Mouse (Mus musculus) forebrain, embryonic 14.5 days (tissue): ENCODE measurements around the gene Grin3b. TPM values are rescaled to one million over a fixed set of nuclear protein-coding genes. Genes with fewer than 3 reads are reported as not detected.

Source experiments
- ATAC-seq: fragments of 200-750 bp; cut with Nextera tagmentation; 2 replicates; pipeline ENCODE4 v1.8.0; 2017; ENCODE audit warnings: mild to moderate bottlenecking, moderate library complexity
- DNase-seq: peaks from one replicate; pipeline ENCODE4 v3.0.0-alpha.2; 2015; ENCODE audit warnings: low spot score
- H3K27ac ChIP-seq: fragments of 300-500 bp; sonication (generic); 2 replicates; pipeline ENCODE4 v1.5.1; 2014; ENCODE audit warnings: low read depth, mild to moderate bottlenecking, control low read depth, low read length, moderate library complexity
- H3K27me3 ChIP-seq: fragments of 300-500 bp; sonication (generic); replicated peaks from 2 replicates; pipeline ENCODE4 v1.6.1; 2014; ENCODE audit warnings: low read length, control low read depth, mixed read lengths; ENCODE audit not compliant: control insufficient read depth, insufficient read depth
- H3K36me3 ChIP-seq: fragments of 300-500 bp; sonication (generic); 2 replicates; pipeline ENCODE4 v1.6.1; 2014; ENCODE audit warnings: low read length, control low read depth; ENCODE audit not compliant: control insufficient read depth, insufficient read depth
- H3K4me1 ChIP-seq: fragments of 300-500 bp; sonication (generic); 2 replicates; pipeline ENCODE4 v1.6.1; 2014; ENCODE audit warnings: antibody characterized with exemption, low read length, control low read depth; ENCODE audit not compliant: control insufficient read depth, insufficient read depth
- H3K4me2 ChIP-seq: fragments of 300-500 bp; sonication (generic); 2 replicates; pipeline ENCODE4 v1.6.1; 2014; ENCODE audit warnings: mild to moderate bottlenecking, control low read depth, low read length
- H3K4me3 ChIP-seq: fragments of 300-500 bp; sonication (generic); 2 replicates; pipeline ENCODE4 v1.5.1; 2014; ENCODE audit warnings: low read depth, low read length, control low read depth
- H3K9ac ChIP-seq: fragments of 300-500 bp; sonication (generic); 2 replicates; pipeline ENCODE4 v1.6.1; 2014; ENCODE audit warnings: mild to moderate bottlenecking, low read length, control low read depth, moderate library complexity
- H3K9me3 ChIP-seq: fragments of 300-500 bp; sonication (generic); replicated peaks from 2 replicates; pipeline ENCODE4 v1.6.1; 2016; ENCODE audit warnings: low read length, control low read depth, mixed read lengths; ENCODE audit not compliant: control insufficient read depth
- WGBS: fragments of 180-500 bp; shearing (Covaris S2); extraction: QIAGEN DNeasy Blood & Tissue Kit; methylation state at CpG from one replicate; pipeline ENCODE4 v1.1.7; 2014; 5-methylcytosine and 5-hydroxymethylcytosine counted together
- polyA plus RNA-seq: library from polyadenylated mRNA; unstranded; fragments of >200 nt; fragmentation: Nextera tagmentation; extraction: Ambion mirVana; gene quantifications from 2 replicates; pipeline ENCODE4 v1.2.1, GENCODE M21; 2014

Grin3b gene
- polyA plus RNA-seq, 1 experiment from 2014 or later, result 0.23 TPM

DNA sequence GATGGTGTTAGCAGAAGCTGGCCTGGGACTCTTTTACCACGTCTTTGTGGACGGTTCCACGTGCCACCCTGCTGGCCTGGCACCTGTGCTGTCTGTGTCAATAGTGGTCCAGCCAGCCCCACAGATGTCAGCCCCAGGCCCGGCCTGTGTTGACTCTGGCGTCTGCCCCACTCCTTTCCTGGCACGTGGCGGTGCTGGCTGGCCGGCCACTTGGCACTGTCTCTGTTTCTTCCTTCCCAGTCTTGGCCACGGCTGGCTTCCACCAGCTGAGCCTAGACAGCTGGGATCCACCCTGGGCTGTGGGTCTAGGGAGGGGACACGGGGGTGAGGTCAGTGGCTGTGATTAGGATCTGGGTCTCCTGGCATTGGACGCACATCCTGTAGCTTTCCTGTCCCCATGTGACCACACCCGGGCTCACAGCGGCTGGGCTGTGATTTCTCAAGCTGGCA, 36.2 kb upstream of the Grin3b start:
- peak; percentile 49 for ATAC-seq
- WGBS, result 66% methylated on average over 13 of the region's 13 CpGs
- Histone ChIP-seq H3K4me1 (peaks cover 5% of the 10 kb centered on the region; the same call in 1 of the 2 replicates), H3K36me3 (peaks cover 20% of the 10 kb centered on the region; the same call in 1 of the 2 replicates), H3K27me3 (no peaks in the 10 kb centered on the region), H3K9me3 (no peaks in the 10 kb centered on the region), H3K4me3 (no peak overlapping the region), H3K9ac (no peak overlapping the region), H3K27ac (peak overlapping the region; percentile 35; the same call in 1 of the 2 replicates), H3K4me2 (no peak overlapping the region)
- DNase-seq, result peak; percentile 44

GRCm38 (mm10) chr10:79934794-79935569, 35.5 kb upstream of the Grin3b start:
- Histone ChIP-seq H3K4me1 (peaks cover 4% of the 10 kb centered on the region; the same call in 1 of the 2 replicates), H3K36me3 (peaks cover 20% of the 10 kb centered on the region; the same call in 1 of the 2 replicates), H3K9me3 (no peaks in the 10 kb centered on the region), H3K4me3 (no peak overlapping the region), H3K27ac (0 out of 2 replicates have a peak overlapping the region, but pooled peaks have one; percentile 35), H3K9ac (no peak overlapping the region), H3K4me2 (no peak overlapping the region), H3K27me3 (no peaks in the 10 kb centered on the region)
- 90% methylated on average over 16 of the region's 16 CpGs for WGBS
- ATAC-seq, result no peak
- no peak for DNase-seq

GRCm38 (mm10) chr10:79936284-79936910, 34.1 kb upstream of the Grin3b start:
- Histone ChIP-seq H3K36me3 (peaks cover 16% of the 10 kb centered on the region; the same call in 1 of the 2 replicates), H3K9ac (0 out of 2 replicates have a peak overlapping the region, but pooled peaks have one; percentile 29), H3K27ac (no peak overlapping the region), H3K4me3 (no peak overlapping the region), H3K4me1 (peaks cover 4% of the 10 kb centered on the region; the same call in 1 of the 2 replicates), H3K9me3 (no peaks in the 10 kb centered on the region), H3K4me2 (no peak overlapping the region), H3K27me3 (no peaks in the 10 kb centered on the region)
- ATAC-seq (no peak), DNase-seq (no peak)
- 80% methylated on average over 10 of the region's 10 CpGs for WGBS

DNA sequence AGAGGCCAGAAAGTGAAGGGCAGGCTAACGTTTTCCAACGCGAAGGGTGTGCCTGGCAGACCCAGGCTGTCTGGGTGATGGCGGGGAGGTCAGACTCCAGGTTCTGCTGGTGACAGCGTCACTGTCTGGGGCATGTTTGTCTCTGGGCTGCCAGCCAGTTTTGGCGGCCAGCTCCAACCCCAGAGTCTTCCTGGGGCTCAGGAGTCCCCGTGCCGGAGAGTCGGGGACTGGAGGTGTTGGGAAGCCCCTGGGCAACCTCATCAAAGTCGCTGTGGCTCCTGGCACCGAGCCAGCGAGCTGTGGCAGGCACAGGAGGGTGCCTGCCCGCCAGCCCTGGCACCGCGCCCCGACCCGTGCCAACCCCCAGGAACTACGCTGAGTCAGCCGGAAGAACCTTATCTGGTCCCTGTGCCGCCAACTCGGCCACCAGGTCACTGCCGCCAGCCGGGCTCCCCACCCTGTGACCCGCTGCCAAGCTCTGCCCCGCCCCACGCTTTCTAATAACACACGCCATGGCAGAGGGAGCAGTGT, 33.5 kb upstream of the Grin3b start:
- peaks cover 4% of the 10 kb centered on the region; the same call in 1 of the 2 replicates for H3K4me1 ChIP-seq
- no peak overlapping the region for H3K27ac ChIP-seq
- peak; percentile 33 for DNase-seq
- peak overlapping the region; percentile 29 for H3K9ac ChIP-seq
- peaks cover 16% of the 10 kb centered on the region; the same call in 1 of the 2 replicates for H3K36me3 ChIP-seq
- ATAC-seq, result 0 out of 2 replicates have a peak, but pooled peaks have one; percentile 8
- H3K27me3 ChIP-seq, result no peaks in the 10 kb centered on the region
- 56% methylated on average over 27 of the region's 27 CpGs for WGBS
- no peak overlapping the region for H3K4me3 ChIP-seq
- H3K9me3 ChIP-seq, result no peaks in the 10 kb centered on the region
- 0 out of 2 replicates have a peak overlapping the region, but pooled peaks have one; percentile 2 for H3K4me2 ChIP-seq

DNA sequence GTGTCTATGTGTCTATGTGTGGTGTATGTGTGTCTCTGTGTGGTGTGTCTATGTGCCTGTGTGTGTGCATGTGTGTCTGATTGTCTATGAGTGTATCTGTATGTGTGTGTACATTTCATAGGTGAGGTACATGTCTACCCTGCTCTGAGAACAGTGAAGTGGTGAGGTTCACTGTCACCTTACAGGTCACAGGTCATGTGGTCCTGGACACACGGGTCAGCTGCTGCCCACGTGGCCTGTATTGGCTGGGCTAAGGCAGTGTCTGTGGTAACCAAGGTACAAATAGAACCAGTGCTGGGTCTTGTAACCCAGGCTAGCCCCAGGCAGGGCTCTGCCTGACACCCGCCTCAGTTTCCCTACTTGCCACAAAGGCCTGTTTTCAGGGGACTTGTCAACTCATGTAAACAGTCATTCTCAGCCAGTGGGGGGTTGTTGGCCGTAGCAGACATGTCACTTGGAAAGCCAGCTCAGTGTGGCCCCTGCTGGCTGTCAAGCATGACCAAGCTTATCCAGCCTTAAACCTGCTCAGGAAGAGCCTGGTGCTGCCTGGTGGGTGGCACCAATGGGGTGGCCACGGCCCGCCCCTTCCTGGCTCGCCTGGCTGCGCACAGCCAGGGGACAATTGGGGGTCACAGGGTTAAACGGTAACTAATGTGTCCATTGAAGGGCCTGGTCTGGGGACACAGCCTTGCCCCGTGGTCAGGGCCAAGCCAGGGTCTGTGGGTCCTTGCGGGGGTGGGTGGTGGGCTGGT, 32.6 kb upstream of the Grin3b start:
- Histone ChIP-seq H3K4me3 (no peak overlapping the region), H3K9me3 (no peaks in the 10 kb centered on the region), H3K4me2 (no peak overlapping the region), H3K36me3 (peaks cover 9% of the 10 kb centered on the region; the same call in 1 of the 2 replicates), H3K9ac (no peak overlapping the region), H3K4me1 (peaks cover 4% of the 10 kb centered on the region; the same call in 1 of the 2 replicates), H3K27me3 (no peaks in the 10 kb centered on the region), H3K27ac (no peak overlapping the region)
- DNase-seq (no peak), ATAC-seq (no peak)
- 69% methylated on average over 11 of the region's 11 CpGs for WGBS

DNA sequence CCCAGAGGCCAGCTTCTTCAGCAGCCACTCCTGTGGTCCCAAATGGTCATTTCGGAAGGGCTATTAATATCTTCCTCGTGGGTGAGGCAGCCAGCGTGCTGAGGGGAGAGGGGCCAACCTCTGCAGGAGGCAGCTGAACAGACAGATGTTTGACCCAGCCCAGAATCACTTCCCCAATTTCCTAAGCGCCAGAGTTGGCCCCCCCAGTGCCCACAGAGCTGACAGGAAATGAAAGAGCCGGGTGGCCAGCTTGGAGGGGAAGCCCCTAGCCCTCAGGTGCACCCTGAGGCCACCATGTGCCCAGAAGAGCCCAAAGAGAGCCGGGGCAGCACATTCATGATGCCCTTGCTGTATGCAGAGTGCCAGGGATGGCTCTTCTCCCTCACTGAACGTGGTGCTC, 29.8 kb upstream of the Grin3b start:
- Histone ChIP-seq H3K4me1 (peaks cover 4% of the 10 kb centered on the region; the same call in 1 of the 2 replicates), H3K27ac (no peak overlapping the region), H3K4me3 (no peak overlapping the region), H3K9me3 (no peaks in the 10 kb centered on the region), H3K9ac (no peak overlapping the region), H3K27me3 (no peaks in the 10 kb centered on the region), H3K36me3 (peaks cover 2% of the 10 kb centered on the region; the same call in 1 of the 2 replicates), H3K4me2 (no peak overlapping the region)
- WGBS, result 73% methylated on average over 7 of the region's 7 CpGs
- DNase-seq (no peak), ATAC-seq (no peak)

GRCm38 (mm10) chr10:79942988-79943387, 27.5 kb upstream of the Grin3b start:
- Histone ChIP-seq H3K27ac (no peak overlapping the region), H3K9ac (no peak overlapping the region), H3K9me3 (no peaks in the 10 kb centered on the region), H3K4me2 (no peak overlapping the region), H3K4me1 (peaks cover 3% of the 10 kb centered on the region; the same call in 1 of the 2 replicates), H3K36me3 (no peaks in the 10 kb centered on the region), H3K27me3 (no peaks in the 10 kb centered on the region), H3K4me3 (no peak overlapping the region)
- ATAC-seq (no peak), DNase-seq (no peak)
- 79% methylated on average over 1 of the region's 1 CpGs for WGBS

GRCm38 (mm10) chr10:79943471-79943901, 27.0 kb upstream of the Grin3b start:
- no peak overlapping the region for H3K9ac ChIP-seq
- no peak for ATAC-seq
- no peaks in the 10 kb centered on the region for H3K9me3 ChIP-seq
- H3K27me3 ChIP-seq, result no peaks in the 10 kb centered on the region
- H3K4me3 ChIP-seq, result no peak overlapping the region
- no peak for DNase-seq
- 83% methylated on average over 9 of the region's 9 CpGs for WGBS
- no peak overlapping the region for H3K4me2 ChIP-seq
- no peak overlapping the region for H3K27ac ChIP-seq
- H3K36me3 ChIP-seq, result no peaks in the 10 kb centered on the region
- H3K4me1 ChIP-seq, result peaks cover 3% of the 10 kb centered on the region; the same call in 1 of the 2 replicates
